Mouse (Mus musculus): Measurements from ENCODE around the gene Pakap. TPM values are rescaled to one million over a fixed set of nuclear protein-coding genes. Genes with fewer than 3 reads are reported as not detected.

The Pakap gene
- polyA plus RNA-seq, 1 experiment from 2014 or later, result 5.1 TPM

GRCm38 (mm10) chr4:57809449-57809848, 241.5 kb downstream of the Pakap start:
- Histone ChIP-seq H3K27me3 (replicated peaks; ENCODE audit: control insufficient read depth, insufficient read depth, low read length) (no peaks in the 10 kb centered on the region), H3K4me3 (ENCODE audit: low read depth, low read length) (no peak overlapping the region), H3K27ac (ENCODE audit: low read depth, low read length) (no peak overlapping the region), H3K9ac (ENCODE audit: low read depth, low read length) (no peak overlapping the region), H3K4me2 (no peak overlapping the region), H3K4me1 (replicated peaks; ENCODE audit: control insufficient read depth, insufficient read depth, low read length) (0 out of 2 replicates have a peak, but pooled peaks cover 4% of the 10 kb centered on the region), H3K9me3 (ENCODE audit: control insufficient read depth, low read length) (no peaks in the 10 kb centered on the region), H3K36me3 (ENCODE audit: control insufficient read depth, insufficient read depth, low read length) (no peaks in the 10 kb centered on the region)
- WGBS, result 78% methylated on average over 4 of the region's 4 CpGs
- ATAC-seq (replicated peaks; ENCODE audit: low FRiP score) (no peak), DNase-seq (ENCODE audit: low spot score) (no peak)

GRCm38 (mm10) chr4:57812075-57812474, 244.1 kb downstream of the Pakap start:
- Histone ChIP-seq H3K4me1 (replicated peaks; ENCODE audit: control insufficient read depth, insufficient read depth, low read length) (0 out of 2 replicates have a peak, but pooled peaks cover 4% of the 10 kb centered on the region), H3K4me3 (ENCODE audit: low read depth, low read length) (no peak overlapping the region), H3K4me2 (no peak overlapping the region), H3K36me3 (ENCODE audit: control insufficient read depth, insufficient read depth, low read length) (no peaks in the 10 kb centered on the region), H3K9ac (ENCODE audit: low read depth, low read length) (no peak overlapping the region), H3K9me3 (ENCODE audit: control insufficient read depth, low read length) (no peaks in the 10 kb centered on the region), H3K27ac (ENCODE audit: low read depth, low read length) (0 out of 2 replicates have a peak overlapping the region, but pooled peaks have one; percentile 57), H3K27me3 (replicated peaks; ENCODE audit: control insufficient read depth, insufficient read depth, low read length) (no peaks in the 10 kb centered on the region)
- no peak for DNase-seq (ENCODE audit: low spot score)
- ATAC-seq (replicated peaks; ENCODE audit: low FRiP score), result no peak
- whole genome bisulfite sequencing, result 76% methylated on average over 1 of the region's 1 CpGs

- H3K27me3 ChIP-seq (replicated peaks; ENCODE audit: control insufficient read depth, insufficient read depth, low read length), result no peaks in the 10 kb centered on the region
- DNase-seq (ENCODE audit: low spot score), result no peak
- H3K4me3 ChIP-seq (ENCODE audit: low read depth, low read length), result no peak overlapping the region
- no peak overlapping the region for H3K9ac ChIP-seq (ENCODE audit: low read depth, low read length)
- H3K9me3 ChIP-seq (ENCODE audit: control insufficient read depth, low read length), result no peaks in the 10 kb centered on the region
- H3K36me3 ChIP-seq (ENCODE audit: control insufficient read depth, insufficient read depth, low read length), result no peaks in the 10 kb centered on the region
- 0 out of 2 replicates have a peak overlapping the region, but pooled peaks have one; percentile 14 for H3K4me2 ChIP-seq
- peak; percentile 86 for ATAC-seq (replicated peaks; ENCODE audit: low FRiP score)
- peak overlapping the region; percentile 57; the same call in 1 of the 2 replicates for H3K27ac ChIP-seq (ENCODE audit: low read depth, low read length)
- WGBS, result 32% methylated on average over 7 of the region's 7 CpGs
- H3K4me1 ChIP-seq (replicated peaks; ENCODE audit: control insufficient read depth, insufficient read depth, low read length), result 0 out of 2 replicates have a peak, but pooled peaks cover 4% of the 10 kb centered on the region
Measured at GRCm38 (mm10) chr4:57812916-57813575, 245.1 kb downstream of the Pakap start.

GRCm38 (mm10) chr4:57813576-57813945, 245.6 kb downstream of the Pakap start:
- peak overlapping the region; percentile 57; the same call in 1 of the 2 replicates for H3K27ac ChIP-seq (ENCODE audit: low read depth, low read length)
- H3K9me3 ChIP-seq (ENCODE audit: control insufficient read depth, low read length), result no peaks in the 10 kb centered on the region
- H3K4me2 ChIP-seq, result no peak overlapping the region
- 65% methylated on average over 4 of the region's 4 CpGs for WGBS
- no peaks in the 10 kb centered on the region for H3K27me3 ChIP-seq (replicated peaks; ENCODE audit: control insufficient read depth, insufficient read depth, low read length)
- ATAC-seq (replicated peaks; ENCODE audit: low FRiP score) (no peak), DNase-seq (ENCODE audit: low spot score) (no peak)
- no peaks in the 10 kb centered on the region for H3K36me3 ChIP-seq (ENCODE audit: control insufficient read depth, insufficient read depth, low read length)
- H3K4me1 ChIP-seq (replicated peaks; ENCODE audit: control insufficient read depth, insufficient read depth, low read length), result 0 out of 2 replicates have a peak, but pooled peaks cover 4% of the 10 kb centered on the region
- no peak overlapping the region for H3K9ac ChIP-seq (ENCODE audit: low read depth, low read length)
- no peak overlapping the region for H3K4me3 ChIP-seq (ENCODE audit: low read depth, low read length)

GRCm38 (mm10) chr4:57815355-57815754, 247.4 kb downstream of the Pakap start:
- Histone ChIP-seq H3K27me3 (replicated peaks; ENCODE audit: control insufficient read depth, insufficient read depth, low read length) (no peaks in the 10 kb centered on the region), H3K4me3 (ENCODE audit: low read depth, low read length) (no peak overlapping the region), H3K4me2 (no peak overlapping the region), H3K9me3 (ENCODE audit: control insufficient read depth, low read length) (no peaks in the 10 kb centered on the region), H3K36me3 (ENCODE audit: control insufficient read depth, insufficient read depth, low read length) (no peaks in the 10 kb centered on the region), H3K4me1 (replicated peaks; ENCODE audit: control insufficient read depth, insufficient read depth, low read length) (0 out of 2 replicates have a peak, but pooled peaks cover 4% of the 10 kb centered on the region), H3K27ac (ENCODE audit: low read depth, low read length) (no peak overlapping the region), H3K9ac (ENCODE audit: low read depth, low read length) (no peak overlapping the region)
- WGBS, result 80% methylated on average over 2 of the region's 2 CpGs
- DNase-seq (ENCODE audit: low spot score), result no peak
- ATAC-seq (replicated peaks; ENCODE audit: low FRiP score), result no peak

- Histone ChIP-seq H3K27me3 (replicated peaks; ENCODE audit: control insufficient read depth, insufficient read depth, low read length) (no peaks in the 10 kb centered on the region), H3K36me3 (ENCODE audit: control insufficient read depth, insufficient read depth, low read length) (no peaks in the 10 kb centered on the region), H3K9me3 (ENCODE audit: control insufficient read depth, low read length) (no peaks in the 10 kb centered on the region), H3K27ac (ENCODE audit: low read depth, low read length) (no peak overlapping the region), H3K4me2 (no peak overlapping the region), H3K4me1 (replicated peaks; ENCODE audit: control insufficient read depth, insufficient read depth, low read length) (0 out of 2 replicates have a peak, but pooled peaks cover 4% of the 10 kb centered on the region), H3K9ac (ENCODE audit: low read depth, low read length) (no peak overlapping the region), H3K4me3 (ENCODE audit: low read depth, low read length) (no peak overlapping the region)
- DNase-seq (ENCODE audit: low spot score), result no peak
- no peak for ATAC-seq (replicated peaks; ENCODE audit: low FRiP score)
- WGBS, result 86% methylated on average over 8 of the region's 8 CpGs
Measured at GRCm38 (mm10) chr4:57816146-57816545, 248.2 kb downstream of the Pakap start.

- H3K9me3 ChIP-seq (ENCODE audit: control insufficient read depth, low read length), result no peaks in the 10 kb centered on the region
- no peak overlapping the region for H3K4me3 ChIP-seq (ENCODE audit: low read depth, low read length)
- H3K4me2 ChIP-seq, result no peak overlapping the region
- H3K27me3 ChIP-seq (replicated peaks; ENCODE audit: control insufficient read depth, insufficient read depth, low read length), result no peaks in the 10 kb centered on the region
- ATAC-seq (replicated peaks; ENCODE audit: low FRiP score) (no peak), DNase-seq (ENCODE audit: low spot score) (no peak)
- 81% methylated on average over 24 of the region's 24 CpGs for WGBS
- no peaks in the 10 kb centered on the region for H3K36me3 ChIP-seq (ENCODE audit: control insufficient read depth, insufficient read depth, low read length)
- no peaks in the 10 kb centered on the region for H3K4me1 ChIP-seq (replicated peaks; ENCODE audit: control insufficient read depth, insufficient read depth, low read length)
- H3K27ac ChIP-seq (ENCODE audit: low read depth, low read length), result no peak overlapping the region
- no peak overlapping the region for H3K9ac ChIP-seq (ENCODE audit: low read depth, low read length)
Measured at GRCm38 (mm10) chr4:57820839-57821374, 252.9 kb downstream of the Pakap start.

- H3K9ac ChIP-seq (ENCODE audit: low read depth, low read length), result no peak overlapping the region
- DNase-seq (ENCODE audit: low spot score), result no peak
- no peaks in the 10 kb centered on the region for H3K4me1 ChIP-seq (replicated peaks; ENCODE audit: control insufficient read depth, insufficient read depth, low read length)
- no peaks in the 10 kb centered on the region for H3K27me3 ChIP-seq (replicated peaks; ENCODE audit: control insufficient read depth, insufficient read depth, low read length)
- no peaks in the 10 kb centered on the region for H3K9me3 ChIP-seq (ENCODE audit: control insufficient read depth, low read length)
- no peaks in the 10 kb centered on the region for H3K36me3 ChIP-seq (ENCODE audit: control insufficient read depth, insufficient read depth, low read length)
- no peak overlapping the region for H3K4me3 ChIP-seq (ENCODE audit: low read depth, low read length)
- H3K27ac ChIP-seq (ENCODE audit: low read depth, low read length), result no peak overlapping the region; the same call in 1 of the 2 replicates
- WGBS, result 45% methylated on average over 11 of the region's 11 CpGs
- ATAC-seq (replicated peaks; ENCODE audit: low FRiP score), result no peak
- no peak overlapping the region for H3K4me2 ChIP-seq
Measured at GRCm38 (mm10) chr4:57821556-57822356, 253.8 kb downstream of the Pakap start.
